Mouse (Mus musculus) kidney, postnatal 14 days (tissue): Measurements from ENCODE around the gene Ccdc186.
"Not testable (repeated sequence)": the region's sequence is repeated elsewhere in the genome, so short reads cannot be mapped to it uniquely, and the experiment has no call there.

Experiments used
- DNase-seq: peaks from one replicate; pipeline ENCODE4 v3.0.0; 2022; ENCODE audit warnings: mixed read lengths

Gene Ccdc186

DNA sequence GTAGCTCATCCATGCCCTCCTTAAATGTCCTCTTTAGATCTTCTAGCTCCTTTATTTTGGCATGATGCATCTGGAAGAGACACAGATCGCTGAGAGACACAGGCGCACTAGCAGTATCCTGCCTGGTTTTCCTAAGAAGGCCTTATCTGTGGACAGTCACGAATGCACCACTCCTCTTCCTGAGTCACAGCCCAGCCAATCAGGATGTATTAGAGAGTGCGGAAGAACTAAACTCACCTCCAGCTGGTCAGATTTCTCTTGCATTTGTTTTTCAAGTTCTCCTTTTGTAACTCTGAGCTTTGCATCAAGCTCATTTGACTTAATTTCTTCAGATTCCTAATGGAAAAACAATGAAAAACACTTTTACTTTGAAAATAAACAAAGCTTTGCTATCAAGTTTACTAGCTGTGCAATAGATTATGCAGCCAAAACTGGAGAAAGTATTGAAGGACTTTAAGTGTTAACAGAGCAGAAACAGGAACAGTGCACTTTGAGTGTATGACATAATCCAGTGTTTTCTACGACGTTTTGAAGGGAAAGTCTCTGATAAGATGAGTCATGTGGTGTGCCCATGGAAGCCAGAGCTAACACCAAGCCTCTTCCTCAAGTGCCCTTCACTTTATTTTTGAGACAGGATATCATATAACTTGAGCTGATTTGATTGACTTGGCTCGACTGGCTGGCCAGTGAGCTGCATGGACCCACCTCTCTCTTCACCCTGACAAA lies 20.9 kb downstream of the Ccdc186 start:
- no peak for DNase-seq

DNA sequence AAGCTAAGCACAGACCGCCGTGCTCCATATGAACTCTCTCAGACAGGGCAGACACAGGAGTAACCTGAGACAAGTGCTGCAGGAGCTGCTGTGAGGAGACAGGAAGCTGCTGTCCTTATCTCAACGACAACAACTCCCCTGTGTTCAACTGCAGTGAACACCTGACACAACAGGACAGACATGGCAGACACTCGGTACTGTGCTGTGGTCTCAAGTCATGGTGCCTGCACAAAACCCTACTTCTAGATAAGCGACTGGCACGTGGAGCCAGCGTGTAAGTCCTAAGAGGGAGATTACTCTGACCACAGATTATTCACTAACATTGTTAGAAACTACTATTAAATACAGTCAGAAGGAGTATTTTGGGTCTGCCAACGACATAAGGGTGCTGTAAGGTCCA lies 21.8 kb downstream of the Ccdc186 start:
- DNase-seq, result no peak

DNA sequence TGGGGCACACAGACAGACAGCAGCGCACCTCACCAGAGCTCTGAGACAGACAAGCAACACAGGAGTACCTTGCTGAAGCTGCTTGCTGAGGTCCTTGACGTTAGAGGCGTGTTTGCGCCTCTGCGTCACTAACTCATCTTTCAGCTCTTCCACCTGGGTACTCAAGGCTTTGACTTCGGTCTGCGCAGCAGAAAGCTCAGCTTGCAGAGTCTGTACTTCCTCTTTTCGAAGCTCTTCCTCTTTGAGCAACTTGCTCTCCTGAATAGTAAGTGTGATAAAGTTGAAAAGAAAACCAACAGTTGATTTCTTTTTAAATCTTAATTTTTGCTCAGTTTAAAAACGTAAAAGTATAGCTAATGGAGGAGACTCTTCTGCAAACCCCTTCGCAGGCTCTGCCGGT lies 24.6 kb downstream of the Ccdc186 start:
- no peak for DNase-seq

DNA sequence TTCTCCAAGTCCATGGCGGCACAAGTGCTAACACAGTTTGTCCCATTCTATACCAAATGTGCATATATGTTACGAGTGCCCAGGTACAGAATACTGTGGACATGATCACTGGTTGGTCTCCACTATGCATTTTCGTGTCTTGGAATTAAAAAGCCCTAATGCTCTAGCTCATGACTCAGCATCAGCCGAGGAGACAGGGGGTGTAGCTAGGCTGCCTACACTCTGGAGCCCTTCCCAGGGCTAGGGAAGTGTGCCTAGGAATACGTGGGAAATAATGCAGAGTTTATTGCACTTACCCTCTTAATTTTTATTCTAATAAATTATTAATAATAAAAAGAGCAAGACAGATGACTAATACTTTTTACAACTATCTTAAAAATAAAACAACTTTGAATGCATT lies 33.0 kb downstream of the Ccdc186 start:
- DNase-seq, result no peak

DNA sequence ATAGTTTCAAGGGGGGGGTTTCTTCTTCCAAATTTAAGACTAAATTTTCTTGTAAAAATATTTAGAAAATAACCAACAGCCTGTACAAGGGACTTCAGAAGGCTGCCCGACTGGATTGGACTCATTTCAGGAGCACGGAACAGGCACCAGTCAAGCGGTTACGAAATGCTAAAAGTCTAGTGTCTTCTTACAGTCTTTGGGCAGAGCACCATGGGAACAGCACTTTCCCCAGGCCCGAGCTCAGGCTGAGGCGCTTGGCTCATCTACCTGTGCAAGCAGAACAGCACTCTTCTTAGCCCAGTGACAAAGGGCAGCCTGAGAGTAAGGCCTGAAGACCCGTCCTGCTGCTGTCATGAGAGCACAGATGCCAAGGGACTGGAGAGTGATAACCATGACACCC lies 34.1 kb downstream of the Ccdc186 start:
- DNase-seq, result no peak

DNA sequence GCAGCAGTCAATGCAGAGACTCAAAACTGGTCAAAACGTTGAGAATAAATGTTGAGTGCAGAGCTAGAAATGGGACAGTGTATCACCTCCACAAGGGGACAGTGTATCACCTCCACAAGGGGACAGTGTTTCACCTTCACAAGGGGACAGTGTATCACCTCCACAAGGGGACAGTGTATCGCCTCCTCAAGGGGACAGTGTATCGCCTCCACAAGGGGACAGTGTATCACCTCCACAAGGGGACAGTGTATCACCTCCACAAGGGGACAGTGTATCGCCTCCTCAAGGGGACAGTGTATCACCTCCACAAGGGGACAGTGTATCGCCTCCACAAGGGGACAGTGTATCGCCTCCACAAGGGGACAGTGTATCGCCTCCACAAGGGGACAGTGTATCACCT lies 43.5 kb downstream of the Ccdc186 start:
- DNase-seq, result not testable (repeated sequence)

DNA sequence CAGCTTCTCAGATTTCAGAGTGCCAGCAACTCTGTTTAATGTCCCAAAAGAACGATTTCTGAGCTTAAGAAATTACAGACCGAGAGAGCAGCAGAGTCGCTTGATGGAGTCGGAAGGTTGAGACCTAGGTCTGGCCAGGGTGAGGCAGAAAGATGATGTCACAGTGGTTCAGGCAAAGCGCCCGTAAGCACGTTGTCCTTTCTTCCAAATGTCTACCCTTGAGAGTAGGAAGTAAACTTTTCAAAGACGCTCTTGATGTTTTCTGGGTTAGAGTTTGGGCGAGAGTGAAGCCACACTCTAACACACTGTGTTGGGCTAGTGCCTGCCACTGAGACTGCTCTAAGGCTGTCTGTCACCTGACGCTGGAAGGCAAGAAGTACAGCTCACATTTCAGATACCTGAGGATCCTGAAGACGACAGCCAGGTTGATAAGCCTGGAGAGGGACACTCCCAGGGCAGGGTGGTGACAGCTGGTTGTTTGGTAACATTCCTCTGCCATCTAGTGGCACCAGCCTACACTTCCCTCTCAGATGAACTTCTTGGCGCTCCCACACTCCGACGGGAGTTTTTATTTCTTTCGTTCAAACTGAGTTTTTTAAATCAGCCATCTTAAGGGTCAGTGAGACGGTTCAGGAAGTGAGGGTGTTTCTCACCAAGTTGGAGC lies 45.1 kb downstream of the Ccdc186 start:
- DNase-seq, result peak; percentile 68

DNA sequence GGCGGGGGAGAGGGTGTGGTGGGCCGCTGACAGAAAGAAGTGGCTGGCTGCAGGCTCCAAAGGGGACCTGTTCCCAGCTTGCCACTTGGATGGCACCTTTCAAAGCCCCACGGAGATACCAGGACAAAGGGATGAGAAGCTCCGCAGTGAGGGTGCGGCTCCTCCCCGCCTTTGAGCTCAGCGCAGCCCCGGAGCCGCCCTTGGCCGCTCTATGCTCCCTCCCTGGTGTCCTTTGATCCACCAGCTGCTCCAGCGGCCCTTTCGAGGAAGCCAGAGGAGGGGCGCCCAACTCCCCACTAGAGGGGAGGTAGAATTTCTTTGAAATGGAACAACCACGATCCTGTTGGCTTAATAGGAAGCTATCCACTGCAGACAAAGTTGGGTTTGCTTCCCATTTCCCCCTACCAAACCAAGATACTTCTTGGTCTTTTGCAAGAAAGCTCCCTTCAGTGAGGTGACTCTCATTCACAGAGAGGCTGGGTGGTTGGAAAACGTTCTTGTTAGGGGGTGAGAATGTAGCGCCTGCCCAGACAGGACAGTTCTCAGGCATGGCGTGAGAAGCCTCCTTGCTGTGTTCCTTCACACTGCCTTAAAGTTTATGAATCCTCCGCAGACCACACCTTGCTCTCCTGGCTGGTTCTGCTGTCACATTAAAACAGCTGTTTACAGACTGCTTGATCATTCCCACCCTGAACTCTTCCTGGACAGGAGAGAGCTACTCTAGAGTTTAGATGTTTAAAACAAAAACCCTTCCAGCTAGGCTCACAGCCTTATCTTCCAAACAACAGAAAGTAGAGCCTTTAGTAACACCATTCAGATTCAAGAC lies 45.9 kb downstream of the Ccdc186 start:
- DNase-seq, result peak; percentile 16

DNA sequence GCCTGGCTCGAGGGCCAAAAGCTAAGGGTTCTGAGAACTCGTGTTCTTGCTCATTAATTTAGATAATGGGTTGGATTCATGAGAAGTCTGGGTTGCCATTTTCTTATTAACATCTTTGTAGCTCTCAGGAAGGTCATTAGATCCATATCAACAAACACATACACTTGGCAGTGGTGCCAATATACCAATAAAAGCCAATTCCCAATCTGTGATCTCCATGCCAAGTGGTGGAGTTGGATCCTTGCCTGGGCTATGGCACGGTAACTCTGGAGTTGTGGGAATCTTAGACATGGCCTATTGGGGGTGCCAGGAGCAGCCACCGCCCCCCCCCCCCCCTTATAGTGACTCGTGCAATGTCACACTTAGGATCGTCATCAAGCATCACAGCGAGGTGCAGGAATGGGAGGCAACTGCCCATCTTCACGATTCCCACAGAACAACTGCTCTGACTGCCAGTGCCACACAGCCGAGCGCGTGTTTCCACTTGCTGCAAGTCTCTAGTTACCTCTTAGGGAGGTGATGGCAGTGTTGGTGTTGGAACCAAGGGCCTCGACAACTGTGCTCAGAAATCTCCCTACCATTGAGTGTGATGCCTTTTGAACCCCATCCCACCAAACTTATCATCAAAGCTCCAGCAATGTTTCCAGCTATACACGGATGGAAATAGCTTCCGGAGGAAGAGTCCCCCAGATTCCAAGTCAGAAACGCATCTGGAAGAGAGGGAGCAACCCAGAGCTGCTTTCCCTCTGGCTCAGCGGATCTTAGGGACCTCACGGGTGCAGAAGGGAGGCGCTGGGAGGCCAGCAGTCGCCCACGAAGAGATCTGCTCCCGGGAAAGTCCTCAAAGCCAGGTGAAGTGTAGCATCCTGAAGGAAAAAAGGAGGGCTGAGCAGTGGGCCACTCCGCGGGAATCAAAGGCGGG lies 46.8 kb downstream of the Ccdc186 start:
- DNase-seq, result no peak

DNA sequence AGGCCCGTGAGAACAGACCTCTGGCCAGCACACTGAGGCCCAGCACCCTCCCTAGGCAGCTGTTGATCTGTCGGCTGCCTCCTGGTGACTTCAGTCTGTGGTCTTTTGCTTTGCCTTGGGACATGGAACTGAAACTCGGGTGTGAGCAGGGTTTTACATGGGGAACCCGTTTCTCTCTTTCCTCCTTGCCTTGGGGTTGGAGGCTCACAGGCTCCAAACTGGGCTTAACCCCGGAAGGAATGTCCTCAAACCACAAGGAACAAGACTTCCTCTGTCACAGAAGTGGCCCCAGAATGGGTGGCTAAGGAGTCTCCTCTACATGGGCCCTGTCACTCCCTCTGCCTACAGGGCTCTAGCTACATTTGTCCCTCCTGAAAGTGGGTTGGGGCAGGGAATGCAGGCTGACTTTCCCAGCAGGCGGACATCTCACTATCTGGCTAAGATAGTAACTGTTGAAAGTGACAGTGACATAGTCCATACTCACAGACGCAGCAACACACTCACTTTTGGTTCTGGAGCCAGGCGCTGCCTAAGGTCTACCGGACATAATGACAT lies 47.5 kb downstream of the Ccdc186 start:
- no peak for DNase-seq

DNA sequence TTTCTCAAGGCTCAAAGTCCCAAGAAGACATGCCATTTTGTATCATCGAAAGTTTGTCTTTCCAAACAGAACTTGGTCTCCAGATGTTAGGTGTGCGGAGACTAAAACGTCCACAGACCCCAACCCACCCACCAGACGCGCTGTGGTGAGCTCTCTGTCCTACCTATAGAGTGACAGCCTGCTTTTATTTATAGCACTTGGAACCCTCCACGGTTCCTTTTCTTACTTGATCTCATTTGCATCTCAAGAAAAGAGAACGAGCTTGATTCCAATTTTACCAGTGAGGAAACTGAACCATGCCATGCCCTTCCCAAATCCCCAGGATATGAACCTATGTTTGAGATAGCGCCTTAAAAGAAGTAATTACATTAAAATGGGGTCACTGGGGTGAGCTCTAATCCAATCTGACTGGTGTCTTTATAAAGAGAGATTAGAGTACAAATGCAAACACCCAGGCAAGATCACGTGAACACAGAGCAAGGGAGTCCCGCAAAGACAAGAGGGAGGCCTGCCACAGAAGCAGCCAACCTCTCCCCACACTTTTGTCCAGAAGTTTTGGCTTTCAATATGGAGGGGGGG lies 48.5 kb downstream of the Ccdc186 start:
- DNase-seq, result no peak

DNA sequence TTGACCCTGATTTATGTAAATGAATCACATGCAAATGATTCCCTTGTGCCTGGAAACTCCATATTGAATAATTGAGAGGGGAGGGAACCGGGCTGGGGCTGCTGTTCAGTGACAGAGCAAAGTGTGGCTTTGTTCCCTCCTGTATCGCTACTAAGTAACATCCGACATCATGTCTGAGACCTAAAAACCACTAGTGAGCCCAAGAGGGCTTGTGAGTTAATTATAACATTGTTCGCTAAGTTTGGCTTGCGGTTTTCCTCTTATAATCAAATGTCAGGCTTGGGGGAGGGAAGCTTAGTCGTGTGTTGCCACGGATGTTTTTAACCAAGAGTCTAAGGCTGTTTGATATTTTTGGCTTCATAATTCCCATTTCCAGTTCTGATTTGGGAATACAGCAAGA lies 49.8 kb downstream of the Ccdc186 start:
- no peak for DNase-seq

DNA sequence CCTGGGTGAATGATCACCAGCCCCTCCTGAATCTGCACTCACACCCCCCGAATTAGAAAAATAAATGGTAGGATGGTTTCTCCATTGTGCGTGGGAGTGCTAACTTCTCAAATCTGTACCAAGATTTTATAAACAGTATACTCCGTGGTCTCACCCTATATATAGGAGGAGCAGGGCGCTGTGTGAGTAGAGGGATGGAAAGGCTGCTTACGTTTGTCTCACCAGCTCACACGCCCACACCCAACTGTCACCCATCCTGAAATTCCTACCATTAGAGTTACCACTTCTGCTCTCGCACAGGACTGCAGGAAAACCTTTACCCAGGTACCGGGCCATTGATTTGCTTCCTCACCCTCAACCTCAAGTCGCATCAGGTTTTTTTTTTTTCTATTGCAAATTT lies 53.0 kb downstream of the Ccdc186 start:
- no peak for DNase-seq

DNA sequence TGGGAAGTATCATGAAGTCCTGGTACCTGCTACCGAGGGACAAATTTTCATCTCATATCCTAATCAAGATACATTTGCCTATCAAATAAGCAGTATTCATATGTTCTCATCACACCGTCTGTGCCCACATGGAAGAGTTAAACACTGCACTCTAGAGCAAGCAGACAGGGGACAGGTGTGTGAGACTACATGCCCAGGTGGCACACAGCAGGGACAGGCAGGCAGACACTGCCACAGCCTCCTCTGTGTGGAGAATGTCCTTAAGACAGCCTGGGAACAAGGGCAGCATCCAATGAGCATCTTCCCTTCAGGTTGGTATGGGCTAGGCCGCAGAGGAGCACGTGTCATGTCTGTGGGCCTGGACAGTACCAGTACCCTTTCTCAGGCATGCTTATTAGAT lies 59.3 kb downstream of the Ccdc186 start:
- no peak for DNase-seq

DNA sequence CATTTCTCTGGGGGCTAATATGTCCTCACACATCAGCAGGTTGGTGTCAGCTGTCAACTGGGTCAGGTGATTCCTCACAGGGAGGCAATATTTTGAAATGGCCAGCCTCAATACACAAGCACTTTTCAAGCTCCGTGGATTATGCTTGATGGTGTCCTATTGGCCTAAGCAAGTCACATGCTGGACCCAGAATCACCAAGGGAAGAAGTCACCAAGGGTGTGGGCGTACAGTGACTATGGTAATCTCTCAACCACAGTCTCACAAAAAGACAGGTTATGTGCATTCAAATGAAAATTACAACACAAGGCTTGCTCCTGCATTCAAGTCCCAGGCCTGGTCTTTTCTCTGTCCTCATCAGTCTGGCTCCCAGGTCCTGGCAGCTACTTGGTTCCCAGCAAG lies 60.3 kb downstream of the Ccdc186 start:
- DNase-seq, result no peak

DNA sequence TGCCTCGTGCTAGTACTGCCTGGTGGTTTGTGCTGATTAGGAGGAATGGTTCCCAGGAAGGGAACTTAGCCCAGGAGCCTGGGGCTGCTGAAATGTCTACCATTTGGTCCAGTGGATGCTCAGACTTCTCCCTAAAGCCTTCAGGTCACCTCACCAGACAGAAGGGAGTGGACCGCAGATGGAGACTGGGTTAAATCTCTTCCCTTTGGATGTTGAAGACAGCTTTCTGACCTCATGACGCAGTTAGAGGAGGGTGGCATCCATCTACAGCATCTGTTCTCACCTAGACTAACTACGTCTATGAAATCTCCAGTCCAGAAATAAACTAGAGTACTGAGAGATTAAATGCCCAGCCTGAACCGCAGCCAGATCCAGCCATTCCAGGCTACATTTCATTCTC lies 60.9 kb downstream of the Ccdc186 start:
- no peak for DNase-seq

DNA sequence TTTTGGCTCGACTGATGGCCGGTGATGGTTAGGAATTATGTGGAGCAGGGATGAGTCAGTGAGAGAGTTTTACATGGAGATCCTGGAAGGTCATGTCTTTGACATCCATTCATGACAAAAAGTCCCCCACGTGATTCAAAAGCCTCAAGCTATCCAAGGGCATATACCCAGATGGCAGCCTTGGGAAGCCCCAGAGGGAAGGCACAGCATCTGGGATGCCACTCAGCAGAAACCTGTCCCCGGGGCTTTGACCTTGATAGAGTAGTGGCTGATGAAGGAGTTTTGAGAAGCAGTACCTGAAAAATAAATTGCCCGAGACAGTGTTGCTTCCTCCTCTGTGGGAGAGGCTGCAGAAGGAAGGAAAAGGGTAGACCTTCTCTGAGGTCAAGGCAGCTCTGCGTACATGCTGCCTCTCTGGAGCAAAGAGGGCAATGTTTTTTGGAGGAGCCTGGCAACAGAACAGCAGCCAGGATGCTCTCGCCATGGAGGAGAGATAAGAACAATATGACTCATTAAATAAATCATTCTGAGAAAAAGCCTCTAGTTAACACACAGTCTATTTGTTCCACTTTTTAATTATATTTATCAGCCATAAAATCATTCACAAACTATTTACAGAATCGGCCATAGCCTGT lies 61.6 kb downstream of the Ccdc186 start:
- no peak for DNase-seq

DNA sequence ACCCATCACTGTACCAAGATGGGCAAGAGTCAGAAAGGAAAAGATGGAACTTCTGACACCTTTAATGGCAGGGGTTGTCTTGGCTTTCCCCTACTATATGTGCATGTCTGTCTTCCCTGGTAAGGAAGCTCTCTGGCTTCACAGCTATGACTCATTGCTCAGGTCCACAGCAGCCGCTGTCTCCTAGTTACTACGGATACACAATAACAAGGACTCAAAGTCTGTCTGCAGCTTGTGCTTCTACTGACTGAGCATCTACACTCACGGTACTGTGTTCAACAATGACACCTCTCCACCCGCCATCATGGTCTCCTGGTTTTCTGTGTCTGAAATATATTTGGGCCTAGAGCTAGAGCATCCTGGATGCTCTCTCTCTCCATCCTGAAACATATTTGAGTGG lies 62.2 kb downstream of the Ccdc186 start:
- no peak for DNase-seq

DNA sequence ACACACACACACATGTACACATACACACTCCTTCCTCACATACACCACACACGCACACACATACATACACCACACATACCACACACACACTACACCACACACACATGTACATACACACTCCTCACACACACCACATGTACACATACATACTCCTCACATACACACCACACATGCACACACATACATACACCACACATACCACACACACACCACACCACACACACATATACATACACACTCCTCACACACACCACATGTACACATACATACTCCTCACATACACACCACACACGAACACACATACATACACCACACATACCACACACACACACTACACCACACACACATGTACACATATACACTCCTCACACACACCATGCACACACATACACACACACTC lies 63.7 kb downstream of the Ccdc186 start:
- DNase-seq, result no peak

DNA sequence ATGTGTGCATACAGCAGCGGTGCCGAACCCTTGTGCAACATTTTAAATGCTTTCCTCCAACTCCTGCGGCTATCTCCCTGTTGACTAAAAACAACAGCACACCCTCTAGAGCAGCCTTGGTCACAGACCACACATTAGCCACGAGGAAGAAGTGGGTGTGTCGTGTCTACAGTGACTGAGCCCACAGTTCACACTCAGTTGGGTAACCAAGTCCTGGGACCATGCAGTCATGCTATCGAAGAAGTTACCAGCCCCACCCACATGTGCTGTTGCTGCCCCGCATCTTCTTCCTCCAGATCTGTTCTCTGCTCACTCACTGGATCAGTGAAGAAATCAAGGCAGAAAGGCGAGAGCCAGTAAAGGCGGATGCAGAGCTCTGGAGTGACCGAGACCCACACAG lies 65.6 kb downstream of the Ccdc186 start:
- DNase-seq, result no peak

DNA sequence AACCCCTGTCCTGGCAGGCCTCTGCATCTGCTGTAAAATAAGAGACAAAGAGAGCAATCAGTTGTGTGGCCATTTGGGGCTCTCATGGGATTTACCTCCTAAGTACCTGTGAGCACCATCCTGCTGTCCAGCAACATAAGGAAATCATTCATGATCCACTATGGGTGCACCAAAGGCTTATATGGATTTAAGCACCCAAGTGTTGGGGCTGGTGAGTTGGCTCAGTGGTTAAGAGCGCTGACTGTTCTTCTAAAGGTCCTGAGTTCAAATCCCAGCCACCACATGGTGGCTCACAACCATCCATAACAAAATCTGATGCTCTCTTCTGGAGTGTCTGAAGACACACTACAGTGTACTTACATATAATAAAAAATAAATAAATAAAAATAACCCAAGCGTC lies 67.5 kb downstream of the Ccdc186 start:
- not testable (repeated sequence) for DNase-seq

DNA sequence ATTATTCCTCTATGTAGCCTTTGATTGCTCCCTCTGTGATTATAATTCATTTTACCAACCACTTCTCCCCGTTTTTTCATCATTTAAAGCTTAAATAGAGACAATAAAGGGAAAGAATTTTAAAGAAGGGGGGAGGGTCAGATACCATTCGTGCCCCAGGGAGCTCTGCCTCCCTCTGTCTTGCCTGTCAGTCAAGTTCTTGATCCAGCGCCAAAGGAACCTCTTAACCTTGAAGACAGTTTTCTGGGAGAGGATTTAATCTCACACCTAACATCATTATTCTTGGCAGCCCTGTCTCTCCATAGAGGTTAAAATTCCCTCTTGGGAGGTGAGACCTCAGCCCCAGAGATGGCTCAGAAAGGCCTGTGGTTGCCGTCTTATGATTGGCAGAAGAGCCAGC lies 71.3 kb downstream of the Ccdc186 start:
- DNase-seq, result no peak
